Mouse (Mus musculus) CH12.LX (cell line): ENCODE measurements around the gene Spsb4.

Experiments used
- CHD1 ChIP-seq: IDR thresholded peaks from 2 replicates; pipeline ENCODE4 v1.6.1; 2012; ENCODE audit warnings: low read depth, low read length, improper control_type of control experiment, inconsistent platforms
- CTCF ChIP-seq, 2 experiments: IDR thresholded peaks in 1 of 2; conservative IDR thresholded peaks in 1 of 2; 2 replicates each; pipeline ENCODE4 v1.5.1; 2011 to 2012; ENCODE audit warnings: low read depth in 2 of 2, low read length in 2 of 2, improper control_type of control experiment in 1 of 2, inconsistent platforms in 1 of 2, mild to moderate bottlenecking in 1 of 2, moderate library complexity in 1 of 2
- E2F4 ChIP-seq: IDR thresholded peaks from 2 replicates; pipeline ENCODE4 v1.6.1; 2011; ENCODE audit warnings: low read depth, low read length, improper control_type of control experiment; ENCODE audit not compliant: insufficient replicate concordance
- ELF1 ChIP-seq: IDR thresholded peaks from 2 replicates; pipeline ENCODE4 v1.6.1; 2014; ENCODE audit warnings: low read depth, mild to moderate bottlenecking, inconsistent platforms, low read length, improper control_type of control experiment
- EP300 ChIP-seq: IDR thresholded peaks from 2 replicates; pipeline ENCODE4 v1.6.1; 2011; ENCODE audit warnings: low read length, improper control_type of control experiment
- MAFK ChIP-seq: IDR thresholded peaks from 2 replicates; pipeline ENCODE4 v1.6.1; 2011; ENCODE audit warnings: low read length, improper control_type of control experiment; ENCODE audit not compliant: insufficient replicate concordance
- MXI1 ChIP-seq: IDR thresholded peaks from 2 replicates; pipeline ENCODE4 v1.6.1; 2011; ENCODE audit warnings: mild to moderate bottlenecking, low read depth, low read length, improper control_type of control experiment
- NRF1 ChIP-seq: IDR thresholded peaks from 2 replicates; pipeline ENCODE4 v1.6.1; 2014; ENCODE audit warnings: low read depth, mild to moderate bottlenecking, inconsistent platforms, low read length, improper control_type of control experiment, moderate library complexity
- POLR2A ChIP-seq: IDR thresholded peaks from 2 replicates; pipeline ENCODE4 v1.6.1; 2011; ENCODE audit warnings: low read depth, mild to moderate bottlenecking, improper control_type of control experiment, low read length
- USF1 ChIP-seq: IDR thresholded peaks from 2 replicates; pipeline ENCODE4 v1.6.1; 2014; ENCODE audit warnings: low read depth, mild to moderate bottlenecking, inconsistent platforms, low read length, improper control_type of control experiment
- ZC3H11A ChIP-seq: IDR thresholded peaks from 2 replicates; pipeline ENCODE4 v1.6.1; 2012; ENCODE audit warnings: low read depth, mild to moderate bottlenecking, inconsistent platforms, low read length, improper control_type of control experiment
- ZNF384 ChIP-seq: IDR thresholded peaks from 2 replicates; pipeline ENCODE4 v1.6.1; 2012; ENCODE audit warnings: low read depth, low read length, improper control_type of control experiment, inconsistent platforms

- TF ChIP-seq USF1 (no peak), MXI1 (no peak), EP300 (no peak), ZC3H11A (no peak), E2F4 (no peak), POLR2A (no peak), NRF1 (no peak), CHD1 (no peak), MAFK (no peak), ZNF384 (no peak), CTCF (conservative IDR thresholded peaks at IDR 0.05 in 1 of 2, IDR thresholded peaks at IDR 0.05 in 1 of 2; ENCODE audit: low read depth in 2 of 2, low read length in 2 of 2) (no peak), ELF1 (no peak)
Measured at GRCm38 (mm10) chr9:96932751-96933150, 85.9 kb downstream of the Spsb4 start.
